Mouse (Mus musculus): Measurements from ENCODE around the gene Nkx2-1. TPM values are rescaled to one million over a fixed set of nuclear protein-coding genes. Genes with fewer than 3 reads are reported as not detected.

Gene Nkx2-1
- polyA plus RNA-seq (2014; fragmentation: Nextera tagmentation; extraction: Ambion mirVana), result 0.73 and 0.99 TPM in 2 replicates

DNA sequence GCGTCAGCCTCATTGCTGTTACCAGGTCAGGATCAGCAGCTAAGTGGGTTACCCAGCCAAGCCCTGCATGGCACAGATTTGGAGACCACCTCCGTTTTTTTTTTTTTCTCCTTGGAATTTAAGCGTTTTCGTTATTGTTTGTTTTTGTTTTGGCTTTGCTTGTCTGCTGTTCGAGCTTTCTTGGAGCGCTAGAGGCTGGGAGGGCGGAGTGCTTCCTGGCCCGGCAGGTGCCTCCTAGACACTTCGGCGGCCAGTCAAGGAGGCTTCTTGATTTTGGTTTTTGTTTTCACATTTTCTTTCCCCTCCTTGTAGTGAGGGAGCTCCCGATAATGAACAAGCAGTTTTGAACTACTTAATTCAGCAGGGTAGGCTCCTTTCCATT is at the start of gene Nkx2-1:
Gene Nkx2-1 (minus strand): TSS at position 25 of the 382 bp plus-strand sequence.
- no peaks in the 10 kb centered on the region for H3K9me3 ChIP-seq (ENCODE audit: control insufficient read depth, low read length)
- peak within 1 kb of the TSS; percentile 7; the same call in 1 of the 2 replicates for H3K4me3 ChIP-seq (ENCODE audit: low read depth, low read length)
- DNase-seq (ENCODE audit: low spot score) (no peak), ATAC-seq (ENCODE audit: low read depth) (no peak)
- H3K36me3 ChIP-seq (ENCODE audit: control insufficient read depth, insufficient read depth, low read length), result no peaks in the 10 kb centered on the region
- H3K9ac ChIP-seq (ENCODE audit: low read depth, low read length), result no peak within 1 kb of the TSS
- peaks cover 96% of the 10 kb centered on the region for H3K27me3 ChIP-seq (replicated peaks; ENCODE audit: control insufficient read depth, insufficient read depth, low read length)
- no peaks in the 10 kb centered on the region for H3K4me1 ChIP-seq (ENCODE audit: control insufficient read depth, insufficient read depth, low read length)
- H3K4me2 ChIP-seq (ENCODE audit: low read depth, low read length), result peak within 1 kb of the TSS; percentile 21
- under 1% methylated on average over 11 of the region's 11 CpGs for WGBS
- H3K27ac ChIP-seq (replicated peaks; ENCODE audit: low read depth, low read length), result no peak within 1 kb of the TSS

- 1% methylated on average over 14 of the region's 14 CpGs for WGBS
- no peak overlapping the region for H3K9ac ChIP-seq (ENCODE audit: low read depth, low read length)
- DNase-seq (ENCODE audit: low spot score), result peak; percentile 65
- H3K9me3 ChIP-seq (ENCODE audit: control insufficient read depth, low read length), result no peaks in the 10 kb centered on the region
- no peaks in the 10 kb centered on the region for H3K36me3 ChIP-seq (ENCODE audit: control insufficient read depth, insufficient read depth, low read length)
- H3K27me3 ChIP-seq (replicated peaks; ENCODE audit: control insufficient read depth, insufficient read depth, low read length), result peaks cover 70% of the 10 kb centered on the region
- no peak overlapping the region for H3K27ac ChIP-seq (replicated peaks; ENCODE audit: low read depth, low read length)
- no peaks in the 10 kb centered on the region for H3K4me1 ChIP-seq (ENCODE audit: control insufficient read depth, insufficient read depth, low read length)
- H3K4me2 ChIP-seq (ENCODE audit: low read depth, low read length), result peak overlapping the region; percentile 41
- ATAC-seq (ENCODE audit: low read depth), result 0 out of 2 replicates have a peak, but pooled peaks have one; percentile 37
- peak overlapping the region; percentile 19; the same call in 1 of the 2 replicates for H3K4me3 ChIP-seq (ENCODE audit: low read depth, low read length)
Observed at GRCm38 (mm10) chr12:56541068-56541467, 4.4 kb upstream of the Nkx2-1 start.

DNA sequence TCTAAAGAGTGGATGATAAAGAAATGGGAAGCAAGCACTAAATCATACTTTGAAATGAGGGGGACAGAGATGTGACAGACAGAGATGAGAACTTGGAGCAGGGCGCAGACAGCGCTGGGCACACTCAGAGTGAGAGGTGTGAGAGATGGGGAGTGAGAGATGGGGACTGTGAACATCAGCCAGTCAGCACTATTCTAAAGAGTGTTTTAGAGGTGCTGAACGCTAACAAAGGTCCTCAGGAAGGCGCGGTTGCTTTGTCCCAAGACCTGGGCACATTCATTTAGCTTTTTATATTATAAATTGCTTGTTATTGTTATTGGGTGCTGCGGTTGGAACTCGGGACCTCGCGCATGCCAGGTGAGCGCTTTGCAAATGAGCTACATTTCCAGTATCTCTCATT is 3.9 kb upstream of the Nkx2-1 start:
- H3K4me3 ChIP-seq (ENCODE audit: low read depth, low read length), result peak overlapping the region; percentile 19; the same call in 1 of the 2 replicates
- peaks cover 71% of the 10 kb centered on the region for H3K27me3 ChIP-seq (replicated peaks; ENCODE audit: control insufficient read depth, insufficient read depth, low read length)
- peak overlapping the region; percentile 41; the same call in 1 of the 2 replicates for H3K4me2 ChIP-seq (ENCODE audit: low read depth, low read length)
- WGBS, result 0% methylated on average over 10 of the region's 10 CpGs
- H3K9me3 ChIP-seq (ENCODE audit: control insufficient read depth, low read length), result no peaks in the 10 kb centered on the region
- H3K36me3 ChIP-seq (ENCODE audit: control insufficient read depth, insufficient read depth, low read length), result no peaks in the 10 kb centered on the region
- H3K9ac ChIP-seq (ENCODE audit: low read depth, low read length), result no peak overlapping the region
- DNase-seq (ENCODE audit: low spot score), result no peak
- no peak overlapping the region for H3K27ac ChIP-seq (replicated peaks; ENCODE audit: low read depth, low read length)
- no peaks in the 10 kb centered on the region for H3K4me1 ChIP-seq (ENCODE audit: control insufficient read depth, insufficient read depth, low read length)
- no peak for ATAC-seq (ENCODE audit: low read depth)

DNA sequence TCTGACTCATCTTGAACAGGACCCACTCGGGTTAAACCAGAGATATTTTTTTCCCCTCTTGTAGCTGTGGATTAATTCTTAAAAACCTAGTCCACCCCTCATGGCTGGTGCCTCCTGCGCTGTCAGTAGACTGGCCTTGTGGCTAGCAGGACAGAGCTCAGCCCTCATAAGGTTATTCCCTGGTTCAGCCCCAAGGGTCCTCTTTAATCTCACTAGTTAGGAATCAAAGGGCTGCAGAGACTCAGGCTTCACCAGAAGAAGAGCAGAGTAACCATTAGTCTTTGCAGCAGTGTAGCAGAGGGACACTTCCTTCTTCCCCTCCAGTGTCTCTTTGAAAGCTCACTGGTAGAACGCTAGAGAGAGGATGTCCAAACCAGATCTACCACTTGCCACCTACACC is 1.9 kb upstream of the Nkx2-1 start:
- Histone ChIP-seq H3K4me2 (ENCODE audit: low read depth, low read length) (no peak overlapping the region), H3K4me3 (ENCODE audit: low read depth, low read length) (no peak overlapping the region), H3K27me3 (replicated peaks; ENCODE audit: control insufficient read depth, insufficient read depth, low read length) (peaks cover 90% of the 10 kb centered on the region), H3K36me3 (ENCODE audit: control insufficient read depth, insufficient read depth, low read length) (no peaks in the 10 kb centered on the region), H3K9ac (ENCODE audit: low read depth, low read length) (no peak overlapping the region), H3K27ac (replicated peaks; ENCODE audit: low read depth, low read length) (no peak overlapping the region), H3K4me1 (ENCODE audit: control insufficient read depth, insufficient read depth, low read length) (no peaks in the 10 kb centered on the region), H3K9me3 (ENCODE audit: control insufficient read depth, low read length) (no peaks in the 10 kb centered on the region)
- ATAC-seq (ENCODE audit: low read depth), result no peak
- WGBS, result 7% methylated on average over 3 of the region's 3 CpGs
- DNase-seq (ENCODE audit: low spot score), result no peak

DNA sequence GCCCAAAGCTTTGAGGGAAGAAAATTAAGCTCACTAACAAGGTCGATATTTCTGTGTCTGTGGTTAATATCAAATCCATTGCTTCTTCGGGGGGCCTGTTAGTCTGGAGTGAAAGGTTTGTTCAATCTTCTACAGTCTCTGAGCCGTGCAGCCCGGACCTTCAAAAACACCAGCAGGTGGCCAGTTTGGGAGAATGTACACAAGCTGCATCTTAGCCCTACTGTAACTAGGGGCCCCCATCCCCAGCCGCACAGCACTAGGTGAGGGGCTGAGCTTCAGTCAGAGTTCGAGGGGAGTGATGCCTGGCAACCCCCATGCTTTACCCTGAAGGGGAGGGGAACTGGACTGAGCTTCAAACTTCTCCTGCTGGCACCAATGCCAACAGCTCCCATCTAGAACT is 1.2 kb upstream of the Nkx2-1 start:
- no peaks in the 10 kb centered on the region for H3K36me3 ChIP-seq (ENCODE audit: control insufficient read depth, insufficient read depth, low read length)
- no peak overlapping the region for H3K27ac ChIP-seq (replicated peaks; ENCODE audit: low read depth, low read length)
- no peaks in the 10 kb centered on the region for H3K9me3 ChIP-seq (ENCODE audit: control insufficient read depth, low read length)
- no peaks in the 10 kb centered on the region for H3K4me1 ChIP-seq (ENCODE audit: control insufficient read depth, insufficient read depth, low read length)
- H3K4me3 ChIP-seq (ENCODE audit: low read depth, low read length), result no peak overlapping the region
- H3K27me3 ChIP-seq (replicated peaks; ENCODE audit: control insufficient read depth, insufficient read depth, low read length), result peaks cover 97% of the 10 kb centered on the region
- ATAC-seq (ENCODE audit: low read depth) (no peak), DNase-seq (ENCODE audit: low spot score) (no peak)
- H3K4me2 ChIP-seq (ENCODE audit: low read depth, low read length), result no peak overlapping the region
- H3K9ac ChIP-seq (ENCODE audit: low read depth, low read length), result no peak overlapping the region
- 4% methylated on average over 6 of the region's 6 CpGs for WGBS

GRCm38 (mm10) chr12:56537342-56537741 is 634 bp upstream of the Nkx2-1 start:
- Histone ChIP-seq H3K4me1 (ENCODE audit: control insufficient read depth, insufficient read depth, low read length) (no peaks in the 10 kb centered on the region), H3K27ac (replicated peaks; ENCODE audit: low read depth, low read length) (no peak overlapping the region), H3K9ac (ENCODE audit: low read depth, low read length) (no peak overlapping the region), H3K9me3 (ENCODE audit: control insufficient read depth, low read length) (no peaks in the 10 kb centered on the region), H3K27me3 (replicated peaks; ENCODE audit: control insufficient read depth, insufficient read depth, low read length) (peaks cover 96% of the 10 kb centered on the region), H3K4me3 (ENCODE audit: low read depth, low read length) (no peak overlapping the region), H3K36me3 (ENCODE audit: control insufficient read depth, insufficient read depth, low read length) (no peaks in the 10 kb centered on the region), H3K4me2 (ENCODE audit: low read depth, low read length) (no peak overlapping the region)
- under 1% methylated on average over 19 of the region's 19 CpGs for WGBS
- DNase-seq (ENCODE audit: low spot score) (no peak), ATAC-seq (ENCODE audit: low read depth) (no peak)

GRCm38 (mm10) chr12:56536174-56536883 is 379 bp downstream of the Nkx2-1 start:
- peak overlapping the region; percentile 7; the same call in 1 of the 2 replicates for H3K4me3 ChIP-seq (ENCODE audit: low read depth, low read length)
- WGBS, result under 1% methylated on average over 41 of the region's 44 CpGs
- no peaks in the 10 kb centered on the region for H3K36me3 ChIP-seq (ENCODE audit: control insufficient read depth, insufficient read depth, low read length)
- ATAC-seq (ENCODE audit: low read depth), result no peak
- H3K9ac ChIP-seq (ENCODE audit: low read depth, low read length), result no peak overlapping the region
- H3K27me3 ChIP-seq (replicated peaks; ENCODE audit: control insufficient read depth, insufficient read depth, low read length), result peaks cover 96% of the 10 kb centered on the region
- DNase-seq (ENCODE audit: low spot score), result no peak
- H3K4me2 ChIP-seq (ENCODE audit: low read depth, low read length), result peak overlapping the region; percentile 21
- H3K4me1 ChIP-seq (ENCODE audit: control insufficient read depth, insufficient read depth, low read length), result no peaks in the 10 kb centered on the region
- H3K27ac ChIP-seq (replicated peaks; ENCODE audit: low read depth, low read length), result no peak overlapping the region
- H3K9me3 ChIP-seq (ENCODE audit: control insufficient read depth, low read length), result no peaks in the 10 kb centered on the region

GRCm38 (mm10) chr12:56535411-56536173 is 1.1 kb downstream of the Nkx2-1 start:
- WGBS, result 1% methylated on average over 22 of the region's 36 CpGs
- no peak overlapping the region for H3K27ac ChIP-seq (replicated peaks; ENCODE audit: low read depth, low read length)
- H3K4me2 ChIP-seq (ENCODE audit: low read depth, low read length), result peak overlapping the region; percentile 21
- H3K9me3 ChIP-seq (ENCODE audit: control insufficient read depth, low read length), result no peaks in the 10 kb centered on the region
- DNase-seq (ENCODE audit: low spot score) (no peak), ATAC-seq (ENCODE audit: low read depth) (no peak)
- H3K9ac ChIP-seq (ENCODE audit: low read depth, low read length), result no peak overlapping the region
- peak overlapping the region; percentile 37 for H3K4me3 ChIP-seq (ENCODE audit: low read depth, low read length)
- peaks cover 98% of the 10 kb centered on the region for H3K27me3 ChIP-seq (replicated peaks; ENCODE audit: control insufficient read depth, insufficient read depth, low read length)
- no peaks in the 10 kb centered on the region for H3K36me3 ChIP-seq (ENCODE audit: control insufficient read depth, insufficient read depth, low read length)
- H3K4me1 ChIP-seq (ENCODE audit: control insufficient read depth, insufficient read depth, low read length), result no peaks in the 10 kb centered on the region
